Mouse (Mus musculus): ENCODE data around the gene Efhd1. TPM values are rescaled to one million over a fixed set of nuclear protein-coding genes. Genes with fewer than 3 reads are reported as not detected.
A peak's percentile ranks its signal among the peaks of the same experiment; 100 is the strongest.

Efhd1 gene
- polyA plus RNA-seq (2015; fragmentation: Nextera tagmentation; extraction: Ambion mirVana) = 0.20 and 0.41 TPM in 2 replicates

DNA sequence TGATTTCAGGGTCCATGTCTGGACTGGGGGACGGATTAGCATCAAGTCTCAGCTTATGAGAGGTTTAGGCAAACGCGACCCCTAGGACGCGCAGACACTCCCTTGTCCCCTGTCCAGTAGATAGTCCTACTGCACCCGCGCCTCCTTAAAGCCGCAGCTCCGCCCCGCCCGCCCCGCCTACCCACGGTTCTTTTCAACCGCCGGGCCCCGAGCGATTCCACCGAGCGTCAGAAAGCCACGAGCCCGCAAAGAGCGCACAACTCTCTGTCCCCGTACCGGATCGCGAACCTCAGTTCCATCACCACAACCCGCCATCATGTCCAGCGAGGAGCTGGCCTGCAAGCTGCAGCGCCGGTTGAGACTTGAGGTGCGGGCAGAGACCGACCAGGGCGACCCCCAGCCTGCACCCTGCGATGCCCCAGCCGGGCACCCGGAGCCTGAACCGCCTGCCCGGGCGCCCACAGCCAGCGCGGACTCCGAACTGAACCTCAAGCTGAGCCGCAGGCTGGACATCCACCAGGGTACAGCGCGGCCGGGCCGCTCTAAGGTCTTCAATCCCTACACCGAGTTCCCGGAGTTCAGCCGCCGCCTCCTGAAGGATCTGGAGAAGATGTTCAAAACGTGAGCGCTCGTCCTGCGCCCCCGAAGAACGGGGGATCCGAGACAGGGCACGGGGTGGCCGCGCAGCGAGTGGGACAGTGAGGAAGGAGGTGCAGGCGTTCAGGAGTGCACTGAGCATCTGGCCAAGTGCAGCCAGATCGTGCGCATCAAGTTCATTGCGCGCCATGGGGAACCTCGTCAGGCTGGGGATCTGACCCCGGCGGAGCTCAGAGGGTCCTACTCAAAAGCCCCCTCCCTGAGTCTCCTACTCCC lies at the start of gene Efhd1:
Gene Efhd1, plus strand, starts transcription at position 230 of the 873 bp plus-strand sequence.
- peak within 1 kb of the TSS; percentile 36 for H3K9ac ChIP-seq
- H3K4me3 ChIP-seq = peak within 1 kb of the TSS; percentile 47
- ATAC-seq (ENCODE audit: borderline replicate concordance, extremely low read depth, low FRiP score, low TSS enrichment) = no peak
- H3K4me1 ChIP-seq = peaks cover 23% of the 10 kb centered on the region
- WGBS = under 1% methylated on average over 70 of the region's 70 CpGs
- no peaks in the 10 kb centered on the region for H3K36me3 ChIP-seq
- H3K9me3 ChIP-seq = no peaks in the 10 kb centered on the region
- no peak within 1 kb of the TSS for H3K27ac ChIP-seq
- peaks cover 85% of the 10 kb centered on the region for H3K27me3 ChIP-seq
- H3K4me2 ChIP-seq = peak within 1 kb of the TSS; percentile 96

DNA sequence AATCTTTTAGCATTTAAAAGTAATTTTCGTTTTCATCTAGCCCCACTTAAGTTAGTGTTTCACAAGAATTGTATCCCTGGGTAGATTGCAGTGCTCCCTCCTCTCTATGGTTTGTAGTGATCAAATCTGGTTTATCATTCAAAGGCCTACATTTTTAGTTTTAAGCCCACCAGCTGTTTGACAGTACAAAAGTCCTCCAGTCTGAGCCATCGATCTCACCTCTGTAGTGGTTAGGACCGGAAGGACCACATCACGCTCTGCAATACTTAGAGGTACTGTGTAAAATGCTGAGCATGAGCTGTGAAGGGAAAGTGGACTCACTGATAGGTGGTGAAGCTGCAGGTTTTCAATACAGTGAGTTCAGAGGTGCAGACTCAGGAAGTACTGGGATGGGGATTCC lies 49.4 kb upstream of the Efhd1 start:
- Histone ChIP-seq H3K4me2 (peak overlapping the region; percentile 67), H3K27ac (peak overlapping the region; percentile 100), H3K9me3 (no peaks in the 10 kb centered on the region), H3K4me3 (peak overlapping the region; percentile 98), H3K27me3 (no peaks in the 10 kb centered on the region), H3K4me1 (peaks cover 28% of the 10 kb centered on the region), H3K36me3 (peaks cover 4% of the 10 kb centered on the region), H3K9ac (peak overlapping the region; percentile 97)
- no peak for ATAC-seq (ENCODE audit: borderline replicate concordance, extremely low read depth, low FRiP score, low TSS enrichment)
- whole genome bisulfite sequencing = 5% methylated on average over 4 of the region's 4 CpGs

DNA sequence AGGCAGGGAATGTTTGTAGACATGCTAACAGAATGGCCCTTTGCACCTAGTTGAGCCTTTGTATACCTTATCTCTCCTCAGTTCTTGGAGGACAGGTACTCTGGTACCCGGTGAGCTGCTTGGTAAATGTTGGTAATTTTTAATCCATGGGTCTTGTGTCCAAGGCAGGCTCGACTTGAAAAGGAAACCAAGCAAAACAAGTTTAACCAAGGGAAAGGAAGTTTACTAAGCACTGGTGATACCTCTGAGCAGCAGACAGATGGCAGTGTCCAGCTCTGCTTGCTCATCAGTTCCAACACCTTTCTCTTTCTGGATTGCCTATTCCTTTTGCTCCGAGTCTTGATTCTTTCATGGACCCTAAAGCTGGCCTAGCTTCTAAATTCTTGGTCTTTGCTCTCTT lies 46.2 kb upstream of the Efhd1 start:
- peaks cover 26% of the 10 kb centered on the region for H3K4me1 ChIP-seq
- 52% methylated on average over 3 of the region's 3 CpGs for WGBS
- H3K9me3 ChIP-seq = no peaks in the 10 kb centered on the region
- H3K27ac ChIP-seq = no peak overlapping the region
- no peak overlapping the region for H3K4me2 ChIP-seq
- no peak overlapping the region for H3K4me3 ChIP-seq
- H3K36me3 ChIP-seq = peaks cover 36% of the 10 kb centered on the region
- H3K9ac ChIP-seq = no peak overlapping the region
- no peak for ATAC-seq (ENCODE audit: borderline replicate concordance, extremely low read depth, low FRiP score, low TSS enrichment)
- H3K27me3 ChIP-seq = no peaks in the 10 kb centered on the region

- no peak for ATAC-seq (ENCODE audit: borderline replicate concordance, extremely low read depth, low FRiP score, low TSS enrichment)
- peaks cover 94% of the 10 kb centered on the region for H3K36me3 ChIP-seq
- WGBS = 95% methylated on average over 8 of the region's 8 CpGs
- H3K4me1 ChIP-seq = no peaks in the 10 kb centered on the region
- no peaks in the 10 kb centered on the region for H3K9me3 ChIP-seq
- H3K27me3 ChIP-seq = no peaks in the 10 kb centered on the region
- H3K4me2 ChIP-seq = no peak overlapping the region
- no peak overlapping the region for H3K4me3 ChIP-seq
- no peak overlapping the region for H3K27ac ChIP-seq
- no peak overlapping the region for H3K9ac ChIP-seq
Observed at GRCm38 (mm10) chr1:87225739-87226138, 38.4 kb upstream of the Efhd1 start.

DNA sequence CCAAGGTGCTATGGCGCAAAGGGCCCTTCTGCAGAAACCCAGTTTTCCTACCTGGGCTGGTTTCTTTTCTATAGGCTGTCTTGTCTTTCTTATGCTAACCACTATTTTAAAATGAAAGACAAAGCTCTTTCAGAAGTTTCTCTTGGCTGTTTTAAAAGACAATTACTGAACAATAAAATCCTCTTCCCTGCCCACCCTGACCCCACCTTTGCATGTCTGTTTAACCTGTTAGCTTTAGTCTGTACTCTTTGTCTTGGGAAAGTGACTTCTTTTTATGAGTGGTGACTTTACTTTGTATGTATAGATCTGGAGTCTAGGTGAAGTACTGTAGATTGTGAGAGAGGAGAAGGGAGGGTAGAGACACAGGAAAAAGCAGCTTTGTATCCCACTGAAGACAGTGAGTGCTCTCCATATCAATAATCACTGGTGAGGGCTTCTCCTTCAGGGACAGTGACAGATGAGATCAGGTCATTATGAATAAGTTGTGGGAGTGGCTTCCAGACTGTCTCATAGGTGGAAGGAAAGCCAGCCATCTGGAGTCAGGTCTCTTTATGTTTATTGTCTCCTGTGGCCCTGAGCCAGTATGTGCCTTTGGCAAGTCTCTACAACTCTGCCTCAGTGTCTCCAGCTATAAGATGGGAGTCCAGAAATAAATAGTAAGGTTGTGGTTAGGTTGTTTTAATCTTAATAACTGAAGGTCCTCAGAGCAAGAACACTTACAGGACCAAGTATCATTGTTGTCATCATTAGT lies 37.6 kb upstream of the Efhd1 start:
- Histone ChIP-seq H3K4me1 (no peaks in the 10 kb centered on the region), H3K27me3 (no peaks in the 10 kb centered on the region), H3K9me3 (no peaks in the 10 kb centered on the region), H3K27ac (no peak overlapping the region), H3K4me3 (no peak overlapping the region), H3K4me2 (no peak overlapping the region), H3K9ac (no peak overlapping the region), H3K36me3 (peaks cover 85% of the 10 kb centered on the region)
- WGBS = 100% methylated on average over 1 of the region's 1 CpGs
- no peak for ATAC-seq (ENCODE audit: borderline replicate concordance, extremely low read depth, low FRiP score, low TSS enrichment)

GRCm38 (mm10) chr1:87227160-87227550 lies 37.0 kb upstream of the Efhd1 start:
- Histone ChIP-seq H3K27ac (no peak overlapping the region), H3K9me3 (no peaks in the 10 kb centered on the region), H3K4me2 (no peak overlapping the region), H3K4me1 (no peaks in the 10 kb centered on the region), H3K27me3 (no peaks in the 10 kb centered on the region), H3K36me3 (peaks cover 84% of the 10 kb centered on the region), H3K4me3 (no peak overlapping the region), H3K9ac (no peak overlapping the region)
- WGBS = 92% methylated on average over 3 of the region's 3 CpGs
- ATAC-seq (ENCODE audit: borderline replicate concordance, extremely low read depth, low FRiP score, low TSS enrichment) = no peak

- ATAC-seq (ENCODE audit: borderline replicate concordance, extremely low read depth, low FRiP score, low TSS enrichment) = no peak
- Histone ChIP-seq H3K4me3 (no peak overlapping the region), H3K36me3 (peaks cover 63% of the 10 kb centered on the region), H3K9me3 (no peaks in the 10 kb centered on the region), H3K9ac (no peak overlapping the region), H3K27me3 (no peaks in the 10 kb centered on the region), H3K4me2 (no peak overlapping the region), H3K4me1 (no peaks in the 10 kb centered on the region), H3K27ac (no peak overlapping the region)
- WGBS = 88% methylated on average over 5 of the region's 5 CpGs
Observed at GRCm38 (mm10) chr1:87230606-87231005, 33.6 kb upstream of the Efhd1 start.

- Histone ChIP-seq H3K4me2 (no peak overlapping the region), H3K4me3 (no peak overlapping the region), H3K36me3 (peaks cover 49% of the 10 kb centered on the region), H3K27me3 (no peaks in the 10 kb centered on the region), H3K4me1 (no peaks in the 10 kb centered on the region), H3K9ac (no peak overlapping the region), H3K27ac (no peak overlapping the region), H3K9me3 (no peaks in the 10 kb centered on the region)
- 83% methylated on average over 7 of the region's 7 CpGs for WGBS
- no peak for ATAC-seq (ENCODE audit: borderline replicate concordance, extremely low read depth, low FRiP score, low TSS enrichment)
Observed at GRCm38 (mm10) chr1:87232197-87232596, 32.0 kb upstream of the Efhd1 start.

GRCm38 (mm10) chr1:87239056-87239455 lies 25.1 kb upstream of the Efhd1 start:
- 48% methylated on average over 8 of the region's 8 CpGs for WGBS
- H3K27ac ChIP-seq = no peak overlapping the region
- no peaks in the 10 kb centered on the region for H3K9me3 ChIP-seq
- H3K4me3 ChIP-seq = no peak overlapping the region
- no peaks in the 10 kb centered on the region for H3K27me3 ChIP-seq
- no peaks in the 10 kb centered on the region for H3K4me1 ChIP-seq
- H3K36me3 ChIP-seq = peaks cover 6% of the 10 kb centered on the region; the same call in 1 of the 2 replicates
- H3K9ac ChIP-seq = no peak overlapping the region
- no peak for ATAC-seq (ENCODE audit: borderline replicate concordance, extremely low read depth, low FRiP score, low TSS enrichment)
- H3K4me2 ChIP-seq = no peak overlapping the region

DNA sequence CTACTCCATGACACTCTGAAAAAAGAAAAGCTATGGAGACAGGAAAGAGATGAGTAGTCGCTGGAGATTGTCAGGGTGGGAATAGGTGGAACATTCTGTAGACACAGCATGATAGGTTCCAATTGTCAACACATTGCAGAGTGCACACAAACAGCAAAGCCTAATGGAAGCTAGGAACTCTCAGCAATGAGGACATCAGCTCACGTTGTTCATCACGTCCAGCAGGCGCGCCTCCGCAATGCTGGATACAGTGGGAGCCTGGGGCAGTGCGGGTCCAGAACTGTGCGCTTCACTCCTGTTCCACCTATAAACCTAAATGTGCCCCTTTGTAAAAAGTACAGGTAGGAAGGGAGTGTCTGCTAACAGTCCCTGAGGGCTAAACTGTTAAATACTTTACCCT lies 21.1 kb upstream of the Efhd1 start:
- no peak overlapping the region for H3K4me2 ChIP-seq
- no peaks in the 10 kb centered on the region; the same call in 1 of the 2 replicates for H3K36me3 ChIP-seq
- H3K4me3 ChIP-seq = no peak overlapping the region
- peaks cover 6% of the 10 kb centered on the region for H3K4me1 ChIP-seq
- no peaks in the 10 kb centered on the region for H3K27me3 ChIP-seq
- WGBS = 88% methylated on average over 8 of the region's 8 CpGs
- ATAC-seq (ENCODE audit: borderline replicate concordance, extremely low read depth, low FRiP score, low TSS enrichment) = no peak
- no peak overlapping the region for H3K27ac ChIP-seq
- H3K9ac ChIP-seq = no peak overlapping the region
- no peaks in the 10 kb centered on the region for H3K9me3 ChIP-seq

DNA sequence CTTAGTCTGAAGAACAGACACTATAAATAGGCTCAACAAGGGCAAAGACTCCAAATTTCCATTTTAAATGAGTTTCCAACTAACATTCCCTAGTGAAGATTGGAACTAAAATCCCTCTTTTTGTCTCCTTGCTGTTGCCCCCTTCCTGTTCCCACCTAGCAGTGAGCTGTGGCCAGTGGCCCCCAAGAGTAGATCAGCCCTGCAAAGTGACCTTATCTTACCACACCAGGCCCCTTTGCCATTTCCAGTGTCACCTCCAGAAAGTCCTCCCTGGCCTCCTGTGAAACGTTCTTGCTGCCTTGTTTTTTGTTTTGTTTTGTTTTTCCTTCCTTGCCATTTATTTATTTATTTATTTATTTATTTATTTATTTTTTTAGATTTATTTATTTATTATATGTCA lies 18.7 kb upstream of the Efhd1 start:
- H3K4me1 ChIP-seq = peaks cover 6% of the 10 kb centered on the region
- H3K27me3 ChIP-seq = no peaks in the 10 kb centered on the region
- 16% methylated on average over 1 of the region's 1 CpGs for WGBS
- H3K4me2 ChIP-seq = no peak overlapping the region
- ATAC-seq (ENCODE audit: borderline replicate concordance, extremely low read depth, low FRiP score, low TSS enrichment) = no peak
- no peaks in the 10 kb centered on the region for H3K9me3 ChIP-seq
- H3K9ac ChIP-seq = no peak overlapping the region
- H3K4me3 ChIP-seq = no peak overlapping the region
- H3K36me3 ChIP-seq = no peaks in the 10 kb centered on the region
- no peak overlapping the region for H3K27ac ChIP-seq

Measured in lung, embryonic 15.5 days (tissue).